Comparison of ENCODE assay signal across 11 mouse cellular contexts in the genomic region with DNA sequence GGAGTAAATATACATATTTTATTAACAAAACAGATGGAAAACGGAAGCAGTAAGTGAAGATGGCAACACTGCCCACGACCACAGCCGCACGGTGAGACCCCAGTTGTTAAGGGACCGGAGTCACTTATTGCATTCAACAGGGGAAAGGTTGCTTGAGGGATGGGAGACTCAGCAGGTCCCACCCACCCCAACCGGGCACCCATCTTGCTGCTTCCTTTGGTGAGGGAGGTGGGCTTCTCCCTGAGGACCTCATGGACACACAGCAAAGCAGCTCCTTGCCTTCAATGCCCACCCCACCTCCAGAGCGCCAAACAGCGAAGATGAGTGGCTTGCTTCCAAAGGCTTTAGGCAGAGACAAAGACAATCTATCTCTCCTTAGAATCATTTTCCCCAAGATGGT. TPM values are rescaled to one million over a fixed set of nuclear protein-coding genes. Genes with fewer than 3 reads are reported as not detected.
DNase-seq lines count a peak whose midpoint lies in the region; ATAC-seq and TF ChIP-seq lines count a peak whose summit lies in the region.
"Had no signal": no experiment of that assay in that cellular context is flagged by ENCODE, and none has a peak within 500 bp of the region (broad histone marks: within the 10 kb centered on the region; RNA-seq: fewer than 3 reads in every experiment).

No protein-coding gene starts in this region.

- no peak for TF ChIP-seq CTCF in midbrain, postnatal 0 days (IDR thresholded peaks at IDR 0.05)
- TF ChIP-seq CTCF in stomach, postnatal 0 days (IDR thresholded peaks at IDR 0.05; ENCODE audit: low read depth) = no peak

- DNase-seq in heart, adult 11 months = peak; percentile 93
- DNase-seq in heart, postnatal 4 days = no peak
- no peak for DNase-seq in kidney, adult 11 months
- DNase-seq in midbrain, postnatal 0 days (ENCODE audit: low spot score) = no peak
- no peak for DNase-seq in midbrain, embryonic 14.5 days
- no peak for DNase-seq in stomach, postnatal 0 days (ENCODE audit: low spot score)
- DNase-seq: cerebellum, adult 11 months; thymus, postnatal 4 days had no signal

- WGBS in kidney, embryonic 15.5 days = 92% methylated on average over 8 of the region's 8 CpGs
- 91% methylated on average over 8 of the region's 8 CpGs for WGBS in midbrain, postnatal 0 days
- WGBS in midbrain, embryonic 14.5 days = 95% methylated on average over 8 of the region's 8 CpGs
- WGBS in stomach, postnatal 0 days = 87% methylated on average over 8 of the region's 8 CpGs

- ATAC-seq in kidney, embryonic 15.5 days (replicated peaks; ENCODE audit: low FRiP score) = no peak
- no peak for ATAC-seq in midbrain, postnatal 0 days (ENCODE audit: low FRiP score)
- ATAC-seq in midbrain, embryonic 14.5 days (ENCODE audit: low FRiP score, low TSS enrichment) = no peak
- ATAC-seq in stomach, postnatal 0 days (ENCODE audit: low FRiP score, low TSS enrichment) = no peak
- no peak for ATAC-seq in monocyte, adult 5-6 weeks (replicated peaks; ENCODE audit: insufficient number of reproducible peaks, low FRiP score, low TSS enrichment, poor library complexity, severe bottlenecking)

- no peak for TF ChIP-seq EP300 in stomach, postnatal 0 days (optimal IDR thresholded peaks at IDR 0.05)

- H3K4me2 ChIP-seq in kidney, embryonic 15.5 days = no peak overlapping the region
- no peak overlapping the region for H3K4me2 ChIP-seq in midbrain, postnatal 0 days (ENCODE audit: low read depth, low read length, poor library complexity, severe bottlenecking)
- H3K4me2 ChIP-seq in midbrain, embryonic 14.5 days (ENCODE audit: low read length) = no peak overlapping the region
- no peak overlapping the region for H3K4me2 ChIP-seq in stomach, postnatal 0 days (replicated peaks; ENCODE audit: low read depth)

- peaks cover 61% of the 10 kb centered on the region for H3K4me1 ChIP-seq in kidney, embryonic 15.5 days
- H3K4me1 ChIP-seq in midbrain, postnatal 0 days (ENCODE audit: insufficient read depth, low read length) = peaks cover 6% of the 10 kb centered on the region; the same call in 1 of the 2 replicates
- peaks cover 20% of the 10 kb centered on the region for H3K4me1 ChIP-seq in midbrain, embryonic 14.5 days (ENCODE audit: control insufficient read depth, insufficient read depth, low read length)
- no peaks in the 10 kb centered on the region for H3K4me1 ChIP-seq in stomach, postnatal 0 days (replicated peaks; ENCODE audit: control insufficient read depth, insufficient read depth)

- peak overlapping the region; percentile 97 for H3K27ac ChIP-seq in kidney, embryonic 15.5 days
- 0 out of 2 replicates have a peak overlapping the region, but pooled peaks have one; percentile 12 for H3K27ac ChIP-seq in midbrain, postnatal 0 days (ENCODE audit: low read depth, low read length)
- no peak overlapping the region for H3K27ac ChIP-seq in midbrain, embryonic 14.5 days (replicated peaks; ENCODE audit: low read depth, low read length)
- H3K27ac ChIP-seq in stomach, postnatal 0 days (replicated peaks) = 0 out of 2 replicates have a peak overlapping the region, but pooled peaks have one; percentile 13

- no peaks in the 10 kb centered on the region for H3K9me3 ChIP-seq in kidney, embryonic 15.5 days (replicated peaks)
- no peaks in the 10 kb centered on the region for H3K9me3 ChIP-seq in midbrain, postnatal 0 days (ENCODE audit: low read length)
- no peaks in the 10 kb centered on the region for H3K9me3 ChIP-seq in midbrain, embryonic 14.5 days (ENCODE audit: control insufficient read depth, low read length)
- no peaks in the 10 kb centered on the region for H3K9me3 ChIP-seq in stomach, postnatal 0 days (ENCODE audit: control insufficient read depth, low read length)

- peaks cover 61% of the 10 kb centered on the region for H3K36me3 ChIP-seq in kidney, embryonic 15.5 days
- peaks cover 36% of the 10 kb centered on the region for H3K36me3 ChIP-seq in midbrain, postnatal 0 days (ENCODE audit: insufficient read depth, low read length)
- peaks cover 49% of the 10 kb centered on the region for H3K36me3 ChIP-seq in midbrain, embryonic 14.5 days (ENCODE audit: control insufficient read depth, insufficient read depth, low read length)
- peaks cover 5% of the 10 kb centered on the region; the same call in 1 of the 2 replicates for H3K36me3 ChIP-seq in stomach, postnatal 0 days (ENCODE audit: control insufficient read depth, insufficient read depth, low read length)

- H3K9ac ChIP-seq in kidney, embryonic 15.5 days = no peak overlapping the region
- H3K9ac ChIP-seq in midbrain, postnatal 0 days (replicated peaks; ENCODE audit: low read length, poor library complexity, severe bottlenecking) = no peak overlapping the region
- no peak overlapping the region for H3K9ac ChIP-seq in midbrain, embryonic 14.5 days (replicated peaks; ENCODE audit: low read length)
- H3K9ac ChIP-seq in stomach, postnatal 0 days (ENCODE audit: low read length) = no peak overlapping the region

- no peaks in the 10 kb centered on the region for H3K27me3 ChIP-seq in kidney, embryonic 15.5 days
- no peaks in the 10 kb centered on the region for H3K27me3 ChIP-seq in midbrain, postnatal 0 days (ENCODE audit: insufficient read depth, low read length)
- no peaks in the 10 kb centered on the region for H3K27me3 ChIP-seq in midbrain, embryonic 14.5 days (ENCODE audit: control insufficient read depth, insufficient read depth, low read length)
- no peaks in the 10 kb centered on the region for H3K27me3 ChIP-seq in stomach, postnatal 0 days (ENCODE audit: control insufficient read depth, insufficient read depth, low read length)
- H3K27me3 ChIP-seq: Patski had no signal

- no peak overlapping the region for H3K4me3 ChIP-seq in kidney, embryonic 15.5 days (replicated peaks)
- no peak overlapping the region for H3K4me3 ChIP-seq in midbrain, postnatal 0 days (ENCODE audit: low read depth, low read length)
- H3K4me3 ChIP-seq in midbrain, embryonic 14.5 days (replicated peaks; ENCODE audit: low read depth, low read length) = no peak overlapping the region
- H3K4me3 ChIP-seq in stomach, postnatal 0 days (ENCODE audit: low read depth, low read length) = no peak overlapping the region

RNA-seq across cellular contexts. Expression of a gene that starts 1.6 kb away (rescaled TPM):
- total RNA-seq in heart, postnatal 4 days (2021) = 10 to 100 TPM; 50.0 to 53.8 TPM
- polyA plus RNA-seq in kidney, embryonic 15.5 days (2015; fragmentation: Nextera tagmentation; extraction: Ambion mirVana) = 100 and 129 TPM in 2 replicates
- total RNA-seq in midbrain, postnatal 0 days (2014; rRNA removed) = 258 and 275 TPM in 2 replicates
- 205 and 217 TPM in 2 replicates for polyA plus RNA-seq in midbrain, postnatal 0 days (2015; fragmentation: Nextera tagmentation; extraction: Ambion mirVana)
- polyA plus RNA-seq in midbrain, embryonic 14.5 days (2014; fragmentation: Nextera tagmentation; extraction: Ambion mirVana) = 219 and 244 TPM in 2 replicates
- 27.8 and 32.9 TPM in 2 replicates for polyA plus RNA-seq in stomach, postnatal 0 days (2015; fragmentation: Nextera tagmentation; extraction: Ambion mirVana)
- 3.8 to 17.3 TPM (median 8.8 TPM) in 3 replicates for total RNA-seq in monocyte, adult 5-6 weeks (2017)

RNA-seq across cellular contexts. Expression of a gene that starts 7.2 kb away (rescaled TPM):
- total RNA-seq in heart, postnatal 4 days (2021) = 10 to 100 TPM; 19.9 to 21.0 TPM
- polyA plus RNA-seq in kidney, embryonic 15.5 days (2015; fragmentation: Nextera tagmentation; extraction: Ambion mirVana) = 40.6 and 52.6 TPM in 2 replicates
- total RNA-seq in midbrain, postnatal 0 days (2014; rRNA removed) = 47.6 and 48.8 TPM in 2 replicates
- 13.5 and 15.4 TPM in 2 replicates for polyA plus RNA-seq in midbrain, postnatal 0 days (2015; fragmentation: Nextera tagmentation; extraction: Ambion mirVana)
- polyA plus RNA-seq in midbrain, embryonic 14.5 days (2014; fragmentation: Nextera tagmentation; extraction: Ambion mirVana) = 19.0 and 19.6 TPM in 2 replicates
- polyA plus RNA-seq in stomach, postnatal 0 days (2015; fragmentation: Nextera tagmentation; extraction: Ambion mirVana) = 25.3 and 29.7 TPM in 2 replicates
- total RNA-seq in monocyte, adult 5-6 weeks (2017) = 1.9 TPM in 1 of 3 replicates, not detected in the others

RNA-seq across cellular contexts. Expression of a gene that starts 14.3 kb away (rescaled TPM):
- total RNA-seq in heart, postnatal 4 days (2021) = 10 to 100 TPM; 25.7 to 26.6 TPM
- 41.1 and 43.5 TPM in 2 replicates for polyA plus RNA-seq in kidney, embryonic 15.5 days (2015; fragmentation: Nextera tagmentation; extraction: Ambion mirVana)
- total RNA-seq in midbrain, postnatal 0 days (2014; rRNA removed) = 17.0 and 18.3 TPM in 2 replicates
- polyA plus RNA-seq in midbrain, postnatal 0 days (2015; fragmentation: Nextera tagmentation; extraction: Ambion mirVana) = 14.5 and 15.1 TPM in 2 replicates
- 12.5 and 14.6 TPM in 2 replicates for polyA plus RNA-seq in midbrain, embryonic 14.5 days (2014; fragmentation: Nextera tagmentation; extraction: Ambion mirVana)
- 23.2 and 26.0 TPM in 2 replicates for polyA plus RNA-seq in stomach, postnatal 0 days (2015; fragmentation: Nextera tagmentation; extraction: Ambion mirVana)
- 15.7 to 32.0 TPM (median 21.5 TPM) in 3 replicates for total RNA-seq in monocyte, adult 5-6 weeks (2017)

RNA-seq across cellular contexts. Expression of a gene that starts 16.7 kb away (rescaled TPM):
- 10 to 100 TPM; 25.7 to 31.8 TPM for total RNA-seq in heart, postnatal 4 days (2021)
- polyA plus RNA-seq in kidney, embryonic 15.5 days (2015; fragmentation: Nextera tagmentation; extraction: Ambion mirVana) = 3.1 and 3.3 TPM in 2 replicates
- total RNA-seq in midbrain, postnatal 0 days (2014; rRNA removed) = 0.05 TPM in 2 replicates
- polyA plus RNA-seq in midbrain, postnatal 0 days (2015; fragmentation: Nextera tagmentation; extraction: Ambion mirVana) = 0.80 TPM in 2 replicates
- polyA plus RNA-seq in midbrain, embryonic 14.5 days (2014; fragmentation: Nextera tagmentation; extraction: Ambion mirVana) = 0.58 and 0.66 TPM in 2 replicates
- polyA plus RNA-seq in stomach, postnatal 0 days (2015; fragmentation: Nextera tagmentation; extraction: Ambion mirVana) = 0.70 and 0.76 TPM in 2 replicates
- 3.2 to 4.2 TPM (median 3.5 TPM) in 3 replicates for total RNA-seq in monocyte, adult 5-6 weeks (2017)

RNA-seq across cellular contexts. Expression of a gene that starts 32.1 kb away (rescaled TPM):
- 1 to 10 TPM; 2.2 to 2.7 TPM for total RNA-seq in heart, postnatal 4 days (2021)
- polyA plus RNA-seq in kidney, embryonic 15.5 days (2015; fragmentation: Nextera tagmentation; extraction: Ambion mirVana) = 7.5 and 7.7 TPM in 2 replicates
- 126 and 134 TPM in 2 replicates for total RNA-seq in midbrain, postnatal 0 days (2014; rRNA removed)
- 86.8 and 88.6 TPM in 2 replicates for polyA plus RNA-seq in midbrain, postnatal 0 days (2015; fragmentation: Nextera tagmentation; extraction: Ambion mirVana)
- 66.8 and 74.1 TPM in 2 replicates for polyA plus RNA-seq in midbrain, embryonic 14.5 days (2014; fragmentation: Nextera tagmentation; extraction: Ambion mirVana)
- polyA plus RNA-seq in stomach, postnatal 0 days (2015; fragmentation: Nextera tagmentation; extraction: Ambion mirVana) = 45.9 and 65.4 TPM in 2 replicates
- 166 to 275 TPM (median 211 TPM) in 3 replicates for total RNA-seq in monocyte, adult 5-6 weeks (2017)
